Mouse (Mus musculus) gastrocnemius, postnatal 25 days (tissue): ENCODE results near the gene Abce1. TPM values are rescaled to one million over a fixed set of nuclear protein-coding genes. Genes with fewer than 3 reads are reported as not detected.

Source experiments
- DNase-seq: peaks from one replicate; pipeline ENCODE4 v3.0.0; 2022
- total RNA-seq, 2 experiments: library from RNA; stranded (reverse); gene quantifications; 1 replicate in 1 of 2; 2 replicates in 1 of 2; pipeline ENCODE4 v1.2.3; 2021

The Abce1 gene
- total RNA-seq, 2 experiments from 2014 or later: 43.7 to 45.5 TPM

GRCm38 (mm10) chr8:79639586-79640451 is 71.7 kb downstream of the Abce1 start, which contains the start of gene Otud4:
Gene Otud4 (plus strand): TSS chr8:79639618.
- DNase-seq: peak; percentile 20

- peak; percentile 99 for DNase-seq
These were observed 72.6 kb downstream of the Abce1 start for GRCm38 (mm10) chr8:79638707-79639549.

- DNase-seq: no peak
These were observed 73.4 kb downstream of the Abce1 start for GRCm38 (mm10) chr8:79638001-79638706.

- DNase-seq: no peak
These were observed 74.3 kb downstream of the Abce1 start for GRCm38 (mm10) chr8:79637237-79637636.

GRCm38 (mm10) chr8:79636151-79636550 is 75.4 kb downstream of the Abce1 start:
- DNase-seq: no peak

GRCm38 (mm10) chr8:79635491-79635890 is 76.0 kb downstream of the Abce1 start:
- no peak for DNase-seq

Other genes starting within 250 kb of the Abce1 start
- 10 to 100 TPM; 39.2 to 39.7 TPM for gene Otud4, start 72.1 kb downstream of the Abce1 start, total RNA-seq
- gene Anapc10, start 80 bp upstream of the Abce1 start, total RNA-seq: 1 to 10 TPM; 3.8 to 4.6 TPM